Comparison of ENCODE assay signal across 14 mouse cellular contexts in genomic region chr10:116267434-116267822, GRCm38 (mm10). TPM values are rescaled to one million over a fixed set of nuclear protein-coding genes. Genes with fewer than 3 reads are reported as not detected.
DNase-seq lines count a peak whose midpoint lies in the region; ATAC-seq and TF ChIP-seq lines count a peak whose summit lies in the region.
"Had no signal": no experiment of that assay in that cellular context is flagged by ENCODE, and none has a peak within 500 bp of the region (broad histone marks: within the 10 kb centered on the region; RNA-seq: fewer than 3 reads in every experiment).

No protein-coding gene starts in this region.

- no peak for TF ChIP-seq POLR2A in embryonic fibroblast, embryonic 13.5 days (IDR thresholded peaks at IDR 0.05; ENCODE audit: low read depth, low read length)

- H3K27ac ChIP-seq in left cerebral cortex, adult 2 months = peak overlapping the region; percentile 49; the same call in 1 of the 2 replicates
- peak overlapping the region; percentile 93 for H3K27ac ChIP-seq in embryonic fibroblast, embryonic 13.5 days (ENCODE audit: insufficient read depth, low read length)
- H3K27ac ChIP-seq in liver, embryonic 13.5 days = no peak overlapping the region
- H3K27ac ChIP-seq: limb, embryonic 15.5 days; midbrain, embryonic 15.5 days; stomach, embryonic 15.5 days had no signal

- H3K4me3 ChIP-seq in left cerebral cortex, adult 2 months = no peak overlapping the region
- no peak overlapping the region for H3K4me3 ChIP-seq in embryonic fibroblast, embryonic 13.5 days (ENCODE audit: insufficient read depth, low read length)
- H3K4me3 ChIP-seq in liver, embryonic 13.5 days (replicated peaks) = no peak overlapping the region
- H3K4me3 ChIP-seq: limb, embryonic 15.5 days; midbrain, embryonic 15.5 days; stomach, embryonic 15.5 days had no signal

- intact Hi-C loops in left cerebral cortex, adult 2 months (cut with DNase I) = no loop called here
- intact Hi-C loops in left cerebral cortex, postnatal 10 days (cut with DNase I) = no loop called here

- no peak for TF ChIP-seq CTCF in left cerebral cortex, adult 2 months (IDR thresholded peaks at IDR 0.05)
- TF ChIP-seq CTCF in embryonic fibroblast, embryonic 13.5 days (IDR thresholded peaks at IDR 0.05; ENCODE audit: borderline replicate concordance, insufficient read depth, low read length) = no peak

- peak; percentile 45 for ATAC-seq in liver, embryonic 13.5 days (ENCODE audit: low read depth)
- no peak for ATAC-seq in cerebellum, adult (ENCODE audit: insufficient number of reproducible peaks, low FRiP score, low TSS enrichment)
- ATAC-seq: hindbrain, embryonic 16.5 days; midbrain, embryonic 15.5 days had no signal

- no peaks in the 10 kb centered on the region for H3K36me3 ChIP-seq in liver, embryonic 13.5 days
- H3K36me3 ChIP-seq: limb, embryonic 15.5 days; midbrain, embryonic 15.5 days; stomach, embryonic 15.5 days had no signal

- H3K27me3 ChIP-seq in liver, embryonic 13.5 days = no peaks in the 10 kb centered on the region
- H3K27me3 ChIP-seq: limb, embryonic 15.5 days; midbrain, embryonic 15.5 days; stomach, embryonic 15.5 days had no signal

- H3K9ac ChIP-seq in liver, embryonic 13.5 days = no peak overlapping the region
- H3K9ac ChIP-seq: limb, embryonic 15.5 days; midbrain, embryonic 15.5 days; stomach, embryonic 15.5 days had no signal

- no peaks in the 10 kb centered on the region for H3K9me3 ChIP-seq in liver, embryonic 13.5 days (replicated peaks)
- H3K9me3 ChIP-seq: limb, embryonic 15.5 days; midbrain, embryonic 15.5 days; stomach, embryonic 15.5 days had no signal

- WGBS in liver, embryonic 13.5 days (ENCODE audit: insufficient replicate concordance) = 40% methylated on average over 4 of the region's 4 CpGs

- peaks cover 17% of the 10 kb centered on the region; the same call in 1 of the 2 replicates for H3K4me1 ChIP-seq in embryonic fibroblast, embryonic 13.5 days (ENCODE audit: control insufficient read depth, insufficient read depth, low read length)
- peaks cover 14% of the 10 kb centered on the region for H3K4me1 ChIP-seq in liver, embryonic 13.5 days (replicated peaks)
- H3K4me1 ChIP-seq: limb, embryonic 15.5 days; midbrain, embryonic 15.5 days; stomach, embryonic 15.5 days had no signal

- no peak overlapping the region for H3K4me2 ChIP-seq in liver, embryonic 13.5 days
- H3K4me2 ChIP-seq: limb, embryonic 15.5 days; midbrain, embryonic 15.5 days; stomach, embryonic 15.5 days had no signal

- no peak for DNase-seq in left cerebral cortex, adult 2 months (ENCODE audit: extremely low spot score in 1 of 2, low spot score in 2 of 2)
- no peak for DNase-seq in left cerebral cortex, postnatal 10 days (ENCODE audit: extremely low spot score in 1 of 2, low spot score in 2 of 2)
- DNase-seq in kidney, adult 18-20 months = peak; percentile 65
- DNase-seq in liver, embryonic 13.5 days = no peak
- no peak for DNase-seq in natural killer cell, adult 2 months (ENCODE audit: low spot score in 2 of 2)
- no peak for DNase-seq in urinary bladder, adult 18-20 months (ENCODE audit: low spot score in 2 of 2)
- DNase-seq: right cerebral cortex, postnatal 25 days had no signal

RNA-seq across cellular contexts. Expression of gene Ptprb, which starts 7.9 kb away (rescaled TPM):
- 10 to 100 TPM; 17.0 to 19.8 TPM for total RNA-seq in left cerebral cortex, adult 2 months (2021)
- total RNA-seq in left cerebral cortex, postnatal 10 days (2021) = 10 to 100 TPM; 19.0 to 19.9 TPM
- 7.6 and 9.0 TPM in 2 replicates for polyA plus RNA-seq in embryonic fibroblast, embryonic 13.5 days (2011; ENCODE audit: insufficient read length, low read depth, missing spikeins)
- 1.2 TPM in 2 replicates for polyA plus RNA-seq in liver, embryonic 13.5 days (2015; fragmentation: Nextera tagmentation; extraction: Ambion mirVana)
- total RNA-seq: common myeloid progenitor, adult 5-6 weeks had no signal
